Mouse (Mus musculus) T-cell, adult 2 months (primary cell): ENCODE measurements at regions not wholly inside any gene's neighbourhood (a gene's known extent, or its start where the extent isn't known, plus 50 kb on each side); places are given as distances from the start of the nearest gene placed in this dataset.

ENCODE experiments used
- DNase-seq: peaks from one replicate; pipeline ENCODE4 v3.0.0; 2022; ENCODE audit warnings: low spot score

GRCm38 (mm10) chr3:9200156-9200555, 409.7 kb downstream of the Zfp704 start:
- no peak for DNase-seq

- peak; percentile 37 for DNase-seq
Measured at GRCm38 (mm10) chr3:9198652-9199332, 411.1 kb downstream of the Zfp704 start.

GRCm38 (mm10) chr3:9195781-9196180, 414.1 kb downstream of the Zfp704 start:
- no peak for DNase-seq

GRCm38 (mm10) chr3:9189366-9190287, 420.3 kb downstream of the Zfp704 start:
- no peak for DNase-seq

GRCm38 (mm10) chr3:9186364-9187120, 423.3 kb downstream of the Zfp704 start:
- DNase-seq, result no peak

GRCm38 (mm10) chr3:9181576-9181975, 428.3 kb downstream of the Zfp704 start:
- DNase-seq, result no peak

- no peak for DNase-seq
Measured at GRCm38 (mm10) chr3:9179641-9180040, 430.2 kb downstream of the Zfp704 start.

- DNase-seq, result no peak
Measured at GRCm38 (mm10) chr3:9174517-9174832, 435.4 kb downstream of the Zfp704 start.

GRCm38 (mm10) chr3:9173643-9174516, 436.0 kb downstream of the Zfp704 start:
- DNase-seq, result no peak

GRCm38 (mm10) chr3:9171970-9172369, 437.9 kb downstream of the Zfp704 start:
- DNase-seq, result no peak

GRCm38 (mm10) chr3:9168955-9169354, 440.9 kb downstream of the Zfp704 start:
- no peak for DNase-seq

- no peak for DNase-seq
Measured at GRCm38 (mm10) chr3:9159073-9159472, 450.8 kb downstream of the Zfp704 start.

- DNase-seq, result peak; percentile 47
Measured at GRCm38 (mm10) chr3:9154172-9154571, 455.7 kb downstream of the Zfp704 start.

- DNase-seq, result peak; percentile 58
Measured at GRCm38 (mm10) chr3:9153690-9154089, 456.2 kb downstream of the Zfp704 start.

- no peak for DNase-seq
Measured at GRCm38 (mm10) chr3:9152256-9152655, 457.6 kb downstream of the Zfp704 start.

- peak; percentile 13 for DNase-seq
Measured at GRCm38 (mm10) chr3:9151590-9151989, 458.3 kb downstream of the Zfp704 start.

- no peak for DNase-seq
Measured at GRCm38 (mm10) chr3:9148605-9149004, 461.3 kb downstream of the Zfp704 start.

- DNase-seq, result no peak
Measured at GRCm38 (mm10) chr3:9146481-9146880, 463.4 kb downstream of the Zfp704 start.

GRCm38 (mm10) chr3:9145612-9146011, 464.3 kb downstream of the Zfp704 start:
- DNase-seq, result no peak

- DNase-seq, result no peak
Measured at GRCm38 (mm10) chr3:9141836-9142235, 468.0 kb downstream of the Zfp704 start.

- no peak for DNase-seq
Measured at GRCm38 (mm10) chr3:9137131-9137874, 472.6 kb downstream of the Zfp704 start.
